Mouse (Mus musculus) right cerebral cortex, adult 18-20 months (tissue): Measurements from ENCODE around the gene Tmem223.

Experiments used
- DNase-seq: peaks from one replicate; pipeline ENCODE4 v3.0.0; 2022; ENCODE audit warnings: mixed read lengths

Tmem223 gene

GRCm38 (mm10) chr19:8747368-8747767 is 23.4 kb upstream of the Tmem223 start:
- DNase-seq = no peak

GRCm38 (mm10) chr19:8755652-8756051 is 15.1 kb upstream of the Tmem223 start:
- no peak for DNase-seq

- DNase-seq = peak; percentile 95
These were observed 14.0 kb upstream of the Tmem223 start, which contains the start of gene Nxf1 for GRCm38 (mm10) chr19:8756635-8757387. Gene Nxf1 (plus strand): TSS chr19:8757073.

GRCm38 (mm10) chr19:8757471-8757998 is 13.3 kb upstream of the Tmem223 start:
- DNase-seq = no peak

DNA sequence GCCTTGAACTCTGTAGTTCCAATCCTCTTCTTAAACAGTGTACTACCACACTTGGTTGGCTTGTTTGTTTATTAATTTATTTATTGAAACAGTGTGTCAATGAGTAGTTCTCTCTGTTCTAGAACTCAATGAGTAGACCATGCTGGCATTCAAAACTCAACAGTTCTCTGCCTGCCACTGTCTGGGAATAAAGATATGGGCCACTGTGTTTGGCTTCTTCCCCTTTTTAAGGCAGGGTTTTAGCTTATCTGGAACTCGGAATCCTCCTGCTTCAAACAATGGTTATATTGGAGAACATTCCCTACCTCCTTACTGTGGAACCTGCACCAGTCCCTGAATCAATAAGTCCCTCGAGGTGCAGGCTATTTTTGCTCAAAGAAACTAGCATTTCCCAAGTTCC is 11.9 kb upstream of the Tmem223 start:
- DNase-seq = no peak

GRCm38 (mm10) chr19:8760757-8761156 is 10.0 kb upstream of the Tmem223 start:
- DNase-seq = no peak

DNA sequence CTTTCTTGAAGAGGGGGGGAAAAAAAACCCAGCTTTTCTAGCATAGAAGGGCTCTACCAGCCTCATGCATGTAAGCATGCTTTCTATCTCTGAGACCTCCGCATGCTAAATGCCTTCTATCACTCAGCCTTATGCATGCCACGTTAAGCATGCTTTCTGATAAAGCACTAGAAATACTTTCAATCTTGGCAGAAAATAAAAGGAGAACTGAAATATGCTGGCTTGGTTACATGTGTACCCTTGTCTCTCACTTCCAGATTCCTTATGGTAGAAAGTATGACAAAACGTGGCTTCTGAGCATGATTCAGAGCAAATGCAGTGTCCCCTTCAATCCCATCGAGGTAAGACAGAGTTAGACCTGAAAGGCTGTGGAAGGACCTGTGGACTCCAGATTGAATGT is 7.5 kb upstream of the Tmem223 start:
- DNase-seq = no peak

- DNase-seq = no peak
These were observed 5.2 kb upstream of the Tmem223 start for GRCm38 (mm10) chr19:8765562-8765961.

DNA sequence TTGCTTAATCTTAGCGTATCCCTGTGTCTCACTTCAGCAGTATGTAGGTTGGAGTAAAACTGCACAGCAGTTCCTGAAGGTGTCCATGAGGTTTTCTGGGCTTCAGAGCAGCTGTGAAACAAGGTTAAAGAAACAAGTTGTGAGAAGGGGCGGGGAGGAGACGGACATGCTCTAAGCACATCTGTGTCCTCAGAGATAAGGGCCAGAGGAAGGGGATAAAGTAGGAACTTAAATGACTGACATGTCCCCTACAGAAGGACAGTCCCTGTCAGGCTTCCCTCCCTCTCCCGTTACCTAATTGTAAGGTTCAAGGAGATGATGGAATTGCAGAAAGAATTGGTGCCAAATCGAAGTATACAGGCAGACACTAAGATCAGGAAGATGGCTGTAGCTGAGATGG is 2.2 kb downstream of the Tmem223 start:
- DNase-seq = no peak

DNA sequence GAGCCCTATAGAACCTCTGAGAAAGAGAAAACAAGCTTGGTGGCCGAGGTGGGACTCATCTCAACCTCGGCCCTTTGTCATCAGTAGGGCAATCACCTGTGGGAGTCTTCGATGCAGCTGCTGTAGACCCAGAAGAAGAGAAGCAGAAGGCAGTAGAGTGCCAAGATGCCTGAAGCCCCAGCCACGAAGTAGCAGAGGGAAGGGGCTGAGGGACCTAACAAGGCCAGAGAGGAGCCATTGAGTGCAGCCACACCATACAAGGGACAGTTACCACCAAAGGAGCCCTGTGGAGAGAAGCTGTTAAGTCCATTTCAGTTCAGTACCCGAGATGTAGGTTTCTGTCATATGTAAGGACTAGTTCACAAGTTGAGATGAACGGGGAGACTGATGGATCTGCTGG is 2.6 kb downstream of the Tmem223 start:
- DNase-seq = no peak

DNA sequence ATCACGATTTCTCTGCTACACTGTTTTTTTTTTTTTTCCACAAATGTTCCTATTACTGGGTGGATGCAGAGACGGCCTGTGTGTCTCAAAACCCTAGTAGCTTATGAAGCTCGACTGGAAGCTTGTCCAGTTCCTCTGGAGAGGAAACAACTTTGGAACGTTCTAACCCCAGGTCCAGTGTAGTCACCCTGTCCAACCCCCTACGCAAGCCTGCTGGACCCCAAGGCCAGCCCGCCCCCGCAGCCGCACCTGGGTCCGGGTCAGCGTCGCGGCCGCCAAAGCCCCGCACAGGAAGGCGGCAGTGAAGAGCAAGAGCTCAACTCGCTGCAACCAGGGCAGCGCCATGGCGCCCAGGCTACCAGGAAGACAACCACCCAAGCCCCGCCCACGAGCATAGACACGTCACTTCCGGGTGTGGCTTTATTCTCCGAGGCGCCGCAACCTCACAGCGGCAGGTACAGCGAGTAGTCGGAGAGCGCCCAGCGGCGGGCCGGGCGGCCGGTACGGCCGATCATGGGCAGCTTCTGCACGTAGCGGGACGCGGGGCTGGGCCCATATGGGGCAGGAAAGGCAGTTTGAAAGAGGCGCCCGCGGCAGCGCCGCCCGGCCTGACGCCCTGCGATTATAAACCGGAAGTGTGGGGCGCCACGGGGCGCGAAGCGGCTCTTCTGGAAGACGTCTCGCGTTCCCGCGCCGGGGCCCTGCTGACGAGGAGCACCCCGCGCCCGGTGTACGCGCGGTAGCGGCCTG is 3.5 kb downstream of the Tmem223 start, which contains the start of gene Tmem179b:
Tmem179b (minus strand) TSS at position 382 of the 750 bp plus-strand sequence.
- peak; percentile 97 for DNase-seq

DNA sequence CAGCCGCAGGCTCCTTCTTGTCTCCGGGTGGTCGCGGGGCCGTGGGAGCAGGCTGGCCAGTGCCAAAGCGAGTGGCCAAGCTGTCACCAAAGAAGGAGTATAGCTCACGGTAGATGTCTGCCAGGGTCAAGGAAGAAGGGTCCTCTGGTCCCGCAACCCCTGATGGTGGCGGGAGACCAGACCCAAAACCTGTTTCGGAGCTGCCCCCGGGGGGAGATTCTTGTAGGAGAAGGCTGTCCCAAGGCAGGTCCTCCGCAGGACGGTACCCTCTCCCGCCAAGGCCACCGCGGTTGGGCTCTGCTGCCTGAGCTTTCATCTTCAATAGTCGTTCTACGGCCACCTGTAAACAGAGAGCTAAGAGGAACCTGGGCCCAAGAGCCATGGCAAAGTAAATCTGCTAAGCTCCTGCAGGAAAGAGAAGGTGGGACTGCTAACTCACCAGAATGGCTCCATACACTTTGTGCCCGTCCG is 4.2 kb downstream of the Tmem223 start:
- no peak for DNase-seq

GRCm38 (mm10) chr19:8786008-8786781 is 15.4 kb downstream of the Tmem223 start, which contains the start of gene Taf6l:
Gene Taf6l (minus strand): TSS chr19:8786417.
- peak; percentile 96 for DNase-seq

DNA sequence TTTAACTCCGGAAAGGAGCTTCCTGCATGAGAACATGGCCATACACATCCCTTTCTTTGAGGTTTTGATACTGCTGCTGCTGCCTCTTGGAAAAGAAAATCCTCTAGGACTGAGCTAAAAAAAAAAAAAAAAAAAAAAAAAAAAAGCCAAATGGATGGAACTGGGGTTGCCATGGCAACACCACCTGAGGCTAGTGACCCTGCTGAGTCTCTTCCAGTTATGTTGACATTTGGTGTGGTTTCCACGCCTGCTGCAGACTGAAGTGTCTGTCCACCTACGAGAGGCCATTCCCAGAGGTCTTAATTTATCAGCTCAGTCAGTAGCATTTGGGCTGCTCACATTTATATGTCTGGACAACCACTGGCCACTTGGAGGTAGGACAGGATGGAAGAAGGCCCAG is 17.7 kb downstream of the Tmem223 start:
- DNase-seq = no peak

- peak; percentile 19 for DNase-seq
These were observed 18.4 kb downstream of the Tmem223 start for GRCm38 (mm10) chr19:8789171-8789570.

DNA sequence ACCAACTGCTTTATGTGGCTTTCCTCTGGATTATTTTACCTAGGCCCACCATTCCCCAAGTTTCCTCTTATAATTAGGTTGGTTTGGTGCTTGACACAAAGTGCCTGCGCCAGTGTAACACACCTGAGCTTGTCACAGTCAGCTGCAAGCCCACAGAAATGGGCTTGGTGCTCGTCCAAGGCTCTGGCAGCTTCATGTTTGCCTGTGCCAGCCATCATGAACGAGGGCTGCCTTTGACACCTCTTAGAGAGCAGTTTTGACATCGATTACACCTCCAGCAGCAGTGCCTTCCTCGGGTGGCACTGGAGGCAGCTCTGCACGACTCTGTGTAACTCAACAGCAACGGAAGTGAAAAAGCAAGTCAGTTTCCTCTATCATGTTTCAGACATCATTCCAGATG is 19.4 kb downstream of the Tmem223 start:
- peak; percentile 33 for DNase-seq

- DNase-seq = peak; percentile 93
These were observed 27.6 kb downstream of the Tmem223 start, which contains the start of gene Polr2g for GRCm38 (mm10) chr19:8798264-8798946. Gene Polr2g (minus strand): TSS chr19:8798577.

- no peak for DNase-seq
These were observed 28.1 kb downstream of the Tmem223 start for GRCm38 (mm10) chr19:8798947-8799315.

GRCm38 (mm10) chr19:8802130-8802821 is 31.5 kb downstream of the Tmem223 start, which contains the start of gene Zbtb3:
Gene Zbtb3 (plus strand): TSS chr19:8802555.
- peak; percentile 98 for DNase-seq

DNA sequence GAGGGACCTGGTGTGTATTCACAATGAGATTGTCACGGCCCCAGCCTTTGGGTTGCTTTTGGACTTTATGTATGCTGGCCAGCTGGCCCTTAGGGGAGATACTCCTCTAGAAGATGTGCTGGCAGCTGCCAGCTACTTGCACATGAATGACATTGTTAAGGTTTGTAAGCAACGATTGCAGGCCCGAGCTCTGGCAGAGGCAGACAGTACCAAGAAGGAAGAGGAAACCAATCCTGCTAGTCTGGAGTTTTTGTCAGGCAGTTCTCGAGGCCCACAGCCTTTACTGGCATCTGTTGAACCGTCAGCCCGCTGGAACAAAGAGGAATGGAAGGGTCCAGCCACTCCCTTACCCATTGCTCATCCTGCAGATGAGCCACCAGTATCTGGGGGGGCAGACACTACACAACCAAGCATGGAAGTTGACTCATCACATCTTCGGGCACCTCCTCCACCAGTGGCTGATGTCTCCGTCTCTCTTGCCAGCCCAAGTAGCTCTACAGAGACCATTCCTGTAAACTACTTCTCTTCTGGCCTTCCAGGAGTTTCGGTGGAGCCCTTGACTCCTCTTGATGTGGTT is 32.5 kb downstream of the Tmem223 start:
- no peak for DNase-seq
